Mouse (Mus musculus): ENCODE measurements around the gene Nup107. TPM values are rescaled to one million over a fixed set of nuclear protein-coding genes. Genes with fewer than 3 reads are reported as not detected.

The Nup107 gene
- polyA plus RNA-seq, 1 experiment = not detected

GRCm38 (mm10) chr10:117732184-117732583 lies 60.3 kb downstream of the Nup107 start:
- WGBS = 93% methylated on average over 5 of the region's 5 CpGs
- H3K4me1 ChIP-seq (ENCODE audit: control insufficient read depth, insufficient read depth, low read length) = no peaks in the 10 kb centered on the region
- H3K27ac ChIP-seq (ENCODE audit: insufficient read depth, low read depth, low read length) = no peak overlapping the region
- H3K4me3 ChIP-seq (ENCODE audit: insufficient read depth, low read depth, low read length) = no peak overlapping the region
- TF ChIP-seq CTCF (IDR thresholded peaks at IDR 0.05; ENCODE audit: insufficient read depth, low read depth, low read length) = no peak
- no peak for TF ChIP-seq POLR2A (IDR thresholded peaks at IDR 0.05; ENCODE audit: insufficient read depth, low read depth, low read length)

DNA sequence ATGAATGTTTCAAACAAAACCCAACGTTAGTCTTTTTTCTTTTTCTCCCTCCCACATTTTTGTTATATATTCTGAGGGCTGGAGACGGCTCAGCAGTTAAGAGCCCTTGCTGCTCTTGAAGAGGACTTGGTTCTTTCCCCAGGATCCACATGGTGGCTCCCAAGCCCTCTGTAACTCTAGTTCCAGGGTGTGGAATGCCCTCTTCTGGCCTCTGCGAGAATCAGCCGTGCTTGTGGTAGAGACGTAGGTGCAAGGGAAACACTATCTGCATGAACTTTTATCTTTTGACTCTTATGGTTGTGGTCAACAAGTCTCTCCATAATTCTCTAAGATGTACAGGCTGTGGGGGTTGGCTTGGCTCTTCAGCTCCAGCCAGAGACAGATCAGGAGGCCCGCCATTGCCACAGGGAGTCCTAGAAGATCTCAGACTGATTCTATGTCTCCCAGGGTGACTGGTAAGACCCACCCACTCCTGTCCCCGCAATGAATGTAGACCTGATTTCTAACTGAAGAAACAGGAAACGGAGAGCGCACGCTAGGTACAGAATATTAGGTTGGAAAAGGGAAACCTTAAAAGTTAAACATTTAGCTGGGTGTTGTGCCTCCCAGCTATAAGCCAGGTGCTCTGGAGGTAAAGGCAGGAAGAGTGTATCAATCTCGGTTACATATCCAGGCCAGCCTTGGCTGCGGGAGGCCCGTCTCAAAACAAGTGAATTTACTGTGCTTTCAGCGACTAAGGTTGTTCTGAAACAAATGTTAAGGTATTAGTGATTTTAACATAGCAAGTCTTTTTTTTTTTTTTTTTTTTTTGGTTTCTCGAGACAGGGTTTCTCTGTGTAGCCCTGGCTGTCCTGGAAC lies 61.0 kb downstream of the Nup107 start:
- no peaks in the 10 kb centered on the region for H3K4me1 ChIP-seq (ENCODE audit: control insufficient read depth, insufficient read depth, low read length)
- WGBS = 59% methylated on average over 15 of the region's 15 CpGs
- no peak overlapping the region for H3K27ac ChIP-seq (ENCODE audit: insufficient read depth, low read depth, low read length)
- no peak overlapping the region for H3K4me3 ChIP-seq (ENCODE audit: insufficient read depth, low read depth, low read length)
- TF ChIP-seq POLR2A (IDR thresholded peaks at IDR 0.05; ENCODE audit: insufficient read depth, low read depth, low read length) = no peak
- 0 out of 2 replicates have a peak, but pooled peaks have one; percentile 26 for TF ChIP-seq CTCF (IDR thresholded peaks at IDR 0.05; ENCODE audit: insufficient read depth, low read depth, low read length)

- H3K4me3 ChIP-seq (ENCODE audit: insufficient read depth, low read depth, low read length) = no peak overlapping the region
- H3K4me1 ChIP-seq (ENCODE audit: control insufficient read depth, insufficient read depth, low read length) = no peaks in the 10 kb centered on the region
- no peak for TF ChIP-seq CTCF (IDR thresholded peaks at IDR 0.05; ENCODE audit: insufficient read depth, low read depth, low read length)
- TF ChIP-seq POLR2A (IDR thresholded peaks at IDR 0.05; ENCODE audit: insufficient read depth, low read depth, low read length) = no peak
- no peak overlapping the region for H3K27ac ChIP-seq (ENCODE audit: insufficient read depth, low read depth, low read length)
- 91% methylated on average over 12 of the region's 12 CpGs for WGBS
These were observed 61.8 kb downstream of the Nup107 start for GRCm38 (mm10) chr10:117730637-117731203.

DNA sequence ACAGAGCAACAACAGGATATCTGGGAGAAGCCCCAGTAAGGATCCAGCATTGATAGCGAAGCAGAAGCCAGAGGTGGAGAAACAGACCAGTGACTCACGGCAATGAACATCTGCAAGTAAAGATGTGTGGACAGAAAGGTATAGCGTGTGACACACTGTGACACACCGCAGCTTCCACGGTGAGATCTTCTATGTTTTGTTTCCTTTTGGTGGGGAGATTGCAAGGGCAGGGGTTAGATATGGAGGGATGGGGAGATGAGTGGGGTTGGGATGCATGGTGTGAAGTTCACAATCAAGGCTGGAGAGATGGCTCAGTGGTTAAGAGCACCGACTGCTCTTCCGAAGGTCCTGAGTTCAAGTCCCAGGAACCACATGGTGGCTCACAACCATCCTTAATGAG lies 62.4 kb downstream of the Nup107 start:
- Histone ChIP-seq H3K4me1 (ENCODE audit: control insufficient read depth, insufficient read depth, low read length) (no peaks in the 10 kb centered on the region), H3K27ac (ENCODE audit: insufficient read depth, low read depth, low read length) (no peak overlapping the region), H3K4me3 (ENCODE audit: insufficient read depth, low read depth, low read length) (no peak overlapping the region)
- TF ChIP-seq CTCF (IDR thresholded peaks at IDR 0.05; ENCODE audit: insufficient read depth, low read depth, low read length) (no peak), POLR2A (IDR thresholded peaks at IDR 0.05; ENCODE audit: insufficient read depth, low read depth, low read length) (no peak)
- WGBS = 92% methylated on average over 7 of the region's 7 CpGs

DNA sequence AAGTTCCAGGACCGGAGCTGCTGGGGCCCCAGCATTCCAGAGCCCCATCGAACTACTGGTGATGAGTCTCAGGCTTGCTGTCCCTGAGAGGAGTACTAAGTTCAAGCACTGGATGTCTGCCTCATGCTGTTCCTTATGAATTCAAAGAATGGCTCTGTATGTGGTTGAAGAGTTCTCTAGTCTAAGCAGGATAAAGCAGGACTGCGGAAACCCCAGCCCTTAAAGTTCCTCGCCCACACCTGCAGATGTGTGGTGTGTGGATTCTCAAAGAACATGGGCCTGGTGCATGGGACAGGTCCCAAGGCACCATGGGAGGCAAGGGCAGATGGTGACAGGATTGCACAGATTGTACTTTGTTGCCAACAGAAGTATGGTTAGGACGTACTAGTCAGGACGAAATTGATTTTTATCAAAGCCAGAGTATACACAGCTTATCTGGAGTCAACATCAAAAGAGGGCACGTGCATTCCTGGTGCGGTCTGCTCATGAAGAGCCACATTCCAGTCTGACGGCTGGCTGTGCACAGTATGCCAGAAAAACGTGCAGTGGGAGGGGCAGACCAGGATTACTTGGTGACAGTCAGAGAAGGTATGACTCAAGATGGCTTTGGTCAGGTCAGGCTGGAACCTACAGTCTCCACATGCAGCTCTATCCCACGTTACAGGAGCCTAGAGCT lies 63.2 kb downstream of the Nup107 start:
- H3K4me3 ChIP-seq (ENCODE audit: insufficient read depth, low read depth, low read length) = no peak overlapping the region
- no peak overlapping the region for H3K27ac ChIP-seq (ENCODE audit: insufficient read depth, low read depth, low read length)
- no peaks in the 10 kb centered on the region for H3K4me1 ChIP-seq (ENCODE audit: control insufficient read depth, insufficient read depth, low read length)
- TF ChIP-seq CTCF (IDR thresholded peaks at IDR 0.05; ENCODE audit: insufficient read depth, low read depth, low read length) (no peak), POLR2A (IDR thresholded peaks at IDR 0.05; ENCODE audit: insufficient read depth, low read depth, low read length) (no peak)
- 81% methylated on average over 11 of the region's 11 CpGs for WGBS

GRCm38 (mm10) chr10:117728574-117728973 lies 63.9 kb downstream of the Nup107 start:
- TF ChIP-seq CTCF (IDR thresholded peaks at IDR 0.05; ENCODE audit: insufficient read depth, low read depth, low read length) (no peak), POLR2A (IDR thresholded peaks at IDR 0.05; ENCODE audit: insufficient read depth, low read depth, low read length) (no peak)
- Histone ChIP-seq H3K4me3 (ENCODE audit: insufficient read depth, low read depth, low read length) (no peak overlapping the region), H3K4me1 (ENCODE audit: control insufficient read depth, insufficient read depth, low read length) (no peaks in the 10 kb centered on the region), H3K27ac (ENCODE audit: insufficient read depth, low read depth, low read length) (no peak overlapping the region)
- 89% methylated on average over 5 of the region's 5 CpGs for WGBS

- Histone ChIP-seq H3K27ac (ENCODE audit: insufficient read depth, low read depth, low read length) (no peak overlapping the region), H3K4me3 (ENCODE audit: insufficient read depth, low read depth, low read length) (no peak overlapping the region), H3K4me1 (ENCODE audit: control insufficient read depth, insufficient read depth, low read length) (no peaks in the 10 kb centered on the region)
- 70% methylated on average over 9 of the region's 9 CpGs for WGBS
- no peak for TF ChIP-seq CTCF (IDR thresholded peaks at IDR 0.05; ENCODE audit: insufficient read depth, low read depth, low read length)
- no peak for TF ChIP-seq POLR2A (IDR thresholded peaks at IDR 0.05; ENCODE audit: insufficient read depth, low read depth, low read length)
These were observed 64.9 kb downstream of the Nup107 start for GRCm38 (mm10) chr10:117727518-117728110.

DNA sequence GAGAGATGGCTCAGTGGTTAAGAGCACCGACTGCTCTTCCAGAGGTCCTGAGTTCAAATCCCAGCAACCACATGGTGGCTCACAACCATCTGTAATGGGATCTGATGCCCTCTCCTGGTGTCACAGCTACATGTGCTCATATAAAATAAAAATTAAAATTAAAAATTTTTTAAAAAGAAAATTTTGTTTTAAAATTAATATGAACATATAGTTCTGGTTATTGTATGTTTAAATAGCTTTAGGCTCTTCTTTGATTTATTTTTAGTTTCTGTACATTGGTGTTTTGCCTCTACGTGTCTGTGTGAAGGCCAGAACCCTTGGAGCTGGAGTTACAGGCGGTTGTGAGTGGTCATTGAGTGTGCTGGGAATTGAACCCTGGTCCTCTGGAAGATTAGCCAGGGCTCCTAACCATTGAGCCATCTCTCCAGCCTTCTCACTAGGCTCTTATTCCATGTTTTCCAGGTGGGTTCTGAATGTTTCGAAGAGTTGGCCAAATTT lies 65.6 kb downstream of the Nup107 start:
- TF ChIP-seq POLR2A (IDR thresholded peaks at IDR 0.05; ENCODE audit: insufficient read depth, low read depth, low read length) (no peak), CTCF (IDR thresholded peaks at IDR 0.05; ENCODE audit: insufficient read depth, low read depth, low read length) (no peak)
- Histone ChIP-seq H3K27ac (ENCODE audit: insufficient read depth, low read depth, low read length) (no peak overlapping the region), H3K4me3 (ENCODE audit: insufficient read depth, low read depth, low read length) (no peak overlapping the region), H3K4me1 (ENCODE audit: control insufficient read depth, insufficient read depth, low read length) (no peaks in the 10 kb centered on the region)
- WGBS = 96% methylated on average over 4 of the region's 4 CpGs

Measured in olfactory bulb, adult 2 months (tissue).